Mouse (Mus musculus) brain, adult 2 months (tissue): ENCODE results near the gene Zfp335.

ENCODE experiments used
- DNase-seq: peaks from one replicate; pipeline ENCODE4 v3.0.0; 2011; ENCODE audit warnings: low read depth, low spot score

The Zfp335 gene

GRCm38 (mm10) chr2:164911086-164912048, at the start of gene Zfp335:
Zfp335 (minus strand) TSS chr2:164911757.
- DNase-seq: peak; percentile 97

GRCm38 (mm10) chr2:164960716-164961441, 49.3 kb upstream of the Zfp335 start, which contains the start of gene Slc12a5:
Slc12a5 (plus strand) TSS chr2:164960802.
- DNase-seq: peak; percentile 86

- no peak for DNase-seq
Measured at GRCm38 (mm10) chr2:164957548-164958315, 46.2 kb upstream of the Zfp335 start.

GRCm38 (mm10) chr2:164956195-164956594, 44.6 kb upstream of the Zfp335 start:
- peak; percentile 39 for DNase-seq

- DNase-seq: no peak
Measured at GRCm38 (mm10) chr2:164955725-164956124, 44.2 kb upstream of the Zfp335 start.

- peak; percentile 94 for DNase-seq
Measured at GRCm38 (mm10) chr2:164953224-164953623, 41.7 kb upstream of the Zfp335 start.

- no peak for DNase-seq
Measured at GRCm38 (mm10) chr2:164952448-164952847, 40.9 kb upstream of the Zfp335 start.

- no peak for DNase-seq
Measured at GRCm38 (mm10) chr2:164951745-164952144, 40.2 kb upstream of the Zfp335 start.

GRCm38 (mm10) chr2:164950501-164950900, 38.9 kb upstream of the Zfp335 start:
- DNase-seq: peak; percentile 18

- DNase-seq: no peak
Measured at GRCm38 (mm10) chr2:164948962-164949361, 37.4 kb upstream of the Zfp335 start.

GRCm38 (mm10) chr2:164947930-164948329, 36.4 kb upstream of the Zfp335 start:
- no peak for DNase-seq

GRCm38 (mm10) chr2:164947506-164947905, 35.9 kb upstream of the Zfp335 start:
- DNase-seq: no peak

- peak; percentile 26 for DNase-seq
Measured at GRCm38 (mm10) chr2:164942692-164943290, 31.2 kb upstream of the Zfp335 start.

- DNase-seq: no peak
Measured at GRCm38 (mm10) chr2:164940140-164940830, 28.7 kb upstream of the Zfp335 start, which contains the start of gene Mmp9. Mmp9 (plus strand) TSS chr2:164940780.

- peak; percentile 53 for DNase-seq
Measured at GRCm38 (mm10) chr2:164939106-164939505, 27.5 kb upstream of the Zfp335 start.

GRCm38 (mm10) chr2:164938146-164939091, 26.9 kb upstream of the Zfp335 start:
- DNase-seq: peak; percentile 92

GRCm38 (mm10) chr2:164935991-164936390, 24.4 kb upstream of the Zfp335 start:
- no peak for DNase-seq

GRCm38 (mm10) chr2:164933534-164933933, 22.0 kb upstream of the Zfp335 start:
- no peak for DNase-seq
